Mouse (Mus musculus) CD8-positive naive resting alpha-beta T cell, adult 2 months (primary cell): ENCODE data around the gene Cdkn2c.
A peak's percentile ranks its signal among the peaks of the same experiment; 100 is the strongest.

Experiments used
- DNase-seq, 2 experiments: peaks; one replicate each; pipeline ENCODE4 v3.0.0; 2022; ENCODE audit warnings: low read depth in 2 of 2, low spot score in 2 of 2

Gene Cdkn2c

GRCm38 (mm10) chr4:109657851-109658500, 9.0 kb downstream of the Cdkn2c start:
- DNase-seq, result peak in 1 of 2 experiments; percentile 9

GRCm38 (mm10) chr4:109657021-109657850, 9.8 kb downstream of the Cdkn2c start:
- DNase-seq, result peak; percentile 16 to 30

GRCm38 (mm10) chr4:109656301-109656700, 10.7 kb downstream of the Cdkn2c start:
- no peak for DNase-seq

GRCm38 (mm10) chr4:109655738-109656137, 11.3 kb downstream of the Cdkn2c start:
- no peak for DNase-seq

GRCm38 (mm10) chr4:109654701-109655100, 12.3 kb downstream of the Cdkn2c start:
- no peak for DNase-seq

- no peak for DNase-seq
Measured at GRCm38 (mm10) chr4:109653251-109653650, 13.7 kb downstream of the Cdkn2c start.

GRCm38 (mm10) chr4:109649331-109649730, 17.7 kb downstream of the Cdkn2c start:
- DNase-seq, result no peak

- DNase-seq, result no peak
Measured at GRCm38 (mm10) chr4:109647281-109647680, 19.7 kb downstream of the Cdkn2c start.

- DNase-seq, result no peak
Measured at GRCm38 (mm10) chr4:109641451-109641850, 25.5 kb downstream of the Cdkn2c start.

- no peak for DNase-seq
Measured at GRCm38 (mm10) chr4:109640141-109640540, 26.8 kb downstream of the Cdkn2c start.

- no peak for DNase-seq
Measured at GRCm38 (mm10) chr4:109639356-109639755, 27.6 kb downstream of the Cdkn2c start.

GRCm38 (mm10) chr4:109634971-109635370, 32.0 kb downstream of the Cdkn2c start:
- DNase-seq, result no peak

- no peak for DNase-seq
Measured at GRCm38 (mm10) chr4:109631029-109631428, 36.0 kb downstream of the Cdkn2c start.

GRCm38 (mm10) chr4:109630215-109630614, 36.8 kb downstream of the Cdkn2c start:
- no peak for DNase-seq

GRCm38 (mm10) chr4:109612596-109612995, 54.4 kb downstream of the Cdkn2c start:
- DNase-seq, result no peak
